Mouse (Mus musculus): ENCODE data around the gene Inafm2. TPM values are rescaled to one million over a fixed set of nuclear protein-coding genes. Genes with fewer than 3 reads are reported as not detected.

Gene Inafm2
- polyA plus RNA-seq, 1 experiment from 2014 or later, result 23.7 TPM

GRCm38 (mm10) chr2:118792259-118792613 is 46.7 kb downstream of the Inafm2 start:
- Histone ChIP-seq H3K4me3 (no peak overlapping the region), H3K4me2 (no peak overlapping the region), H3K9ac (no peak overlapping the region), H3K9me3 (no peaks in the 10 kb centered on the region), H3K27me3 (peaks cover 31% of the 10 kb centered on the region), H3K4me1 (replicated peaks) (peaks cover 12% of the 10 kb centered on the region), H3K27ac (replicated peaks) (no peak overlapping the region), H3K36me3 (peaks cover 62% of the 10 kb centered on the region)
- ATAC-seq (ENCODE audit: low read depth), result no peak
- 85% methylated on average over 4 of the region's 4 CpGs for WGBS

DNA sequence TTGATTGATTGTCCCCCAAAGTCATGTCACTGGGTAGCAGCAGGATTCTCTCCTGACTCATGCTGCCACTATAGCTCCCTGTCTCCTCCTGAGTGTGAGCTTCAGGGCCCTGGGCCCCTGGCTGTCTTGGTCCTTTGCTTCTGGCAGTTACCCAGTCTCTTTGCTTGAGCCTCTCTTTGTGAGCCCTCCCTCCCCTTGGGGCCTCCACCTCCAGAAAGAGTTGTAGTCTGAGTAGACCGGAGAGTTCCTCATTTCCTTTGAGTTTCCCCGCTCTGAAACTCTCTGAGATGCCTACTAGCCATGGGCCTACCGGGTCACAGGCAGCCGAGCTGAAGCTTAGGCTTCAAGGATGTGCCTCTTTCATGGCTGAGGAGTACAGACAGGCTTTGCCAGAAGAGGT is 48.1 kb downstream of the Inafm2 start:
- 80% methylated on average over 4 of the region's 4 CpGs for WGBS
- no peak for ATAC-seq (ENCODE audit: low read depth)

More for the DNA sequence above, 48.1 kb downstream of the Inafm2 start:
- Histone ChIP-seq H3K4me3 (no peak overlapping the region), H3K27me3 (peaks cover 18% of the 10 kb centered on the region; the same call in 1 of the 2 replicates), H3K36me3 (peaks cover 49% of the 10 kb centered on the region), H3K9me3 (0 out of 2 replicates have a peak, but pooled peaks cover 5% of the 10 kb centered on the region), H3K4me1 (replicated peaks) (peaks cover 12% of the 10 kb centered on the region), H3K9ac (no peak overlapping the region), H3K4me2 (no peak overlapping the region), H3K27ac (replicated peaks) (no peak overlapping the region)

Other genes with a start within 250 kb of the Inafm2 start
- 3.3 and 4.6 TPM in 2 replicates for gene Bmf, start 196.1 kb upstream of the Inafm2 start, polyA plus RNA-seq (2015; fragmentation: Nextera tagmentation; extraction: Ambion mirVana)
- gene Bub1b, start 147.5 kb upstream of the Inafm2 start, polyA plus RNA-seq (2015; fragmentation: Nextera tagmentation; extraction: Ambion mirVana), result 14.9 and 16.7 TPM in 2 replicates
- gene Pak6, start 82.5 kb upstream of the Inafm2 start, polyA plus RNA-seq (2015; fragmentation: Nextera tagmentation; extraction: Ambion mirVana), result 12.1 and 15.8 TPM in 2 replicates
- gene Ankrd63, start 41.8 kb upstream of the Inafm2 start, polyA plus RNA-seq (2015; fragmentation: Nextera tagmentation; extraction: Ambion mirVana), result not detected in 2 replicates
- gene Plcb2, start 17.3 kb upstream of the Inafm2 start, polyA plus RNA-seq (2015; fragmentation: Nextera tagmentation; extraction: Ambion mirVana), result 0.46 and 0.61 TPM in 2 replicates
- gene Ccdc9b, start 16.9 kb downstream of the Inafm2 start, polyA plus RNA-seq (2015; fragmentation: Nextera tagmentation; extraction: Ambion mirVana), result 1.2 and 1.4 TPM in 2 replicates
- not detected in 2 replicates for gene Phgr1, start 27.0 kb downstream of the Inafm2 start, polyA plus RNA-seq (2015; fragmentation: Nextera tagmentation; extraction: Ambion mirVana)
- gene Disp2, start 34.0 kb downstream of the Inafm2 start, polyA plus RNA-seq (2015; fragmentation: Nextera tagmentation; extraction: Ambion mirVana), result 39.9 and 40.7 TPM in 2 replicates
- gene Knstrn, start 68.2 kb downstream of the Inafm2 start, polyA plus RNA-seq (2015; fragmentation: Nextera tagmentation; extraction: Ambion mirVana), result 23.8 and 28.0 TPM in 2 replicates
- gene Ivd, start 116.2 kb downstream of the Inafm2 start, polyA plus RNA-seq (2015; fragmentation: Nextera tagmentation; extraction: Ambion mirVana), result 47.7 and 48.5 TPM in 2 replicates
- 5.4 TPM in 2 replicates for gene Bahd1, start 154.6 kb downstream of the Inafm2 start, polyA plus RNA-seq (2015; fragmentation: Nextera tagmentation; extraction: Ambion mirVana)
- gene Chst14, start 180.7 kb downstream of the Inafm2 start, polyA plus RNA-seq (2015; fragmentation: Nextera tagmentation; extraction: Ambion mirVana), result 10.4 TPM in 2 replicates

All from neural tube, embryonic 13.5 days (tissue).